Mouse (Mus musculus) lung, postnatal 0 days (tissue): ENCODE results near the gene Vmn1r85. TPM values are rescaled to one million over a fixed set of nuclear protein-coding genes. Genes with fewer than 3 reads are reported as not detected.
A peak's percentile ranks its signal among the peaks of the same experiment; 100 is the strongest.

Experiments
- ATAC-seq: fragments of 200-750 bp; cut with Nextera tagmentation; 2 replicates; pipeline ENCODE4 v1.8.0; 2017; ENCODE audit warnings: moderate library complexity
- DNase-seq: peaks from one replicate; pipeline ENCODE4 v3.0.0-alpha.2; 2016; ENCODE audit warnings: low spot score
- H3K27ac ChIP-seq: fragments of 300-500 bp; sonication (generic); 2 replicates; pipeline ENCODE4 v1.5.1; 2014; ENCODE audit warnings: antibody characterized with exemption, mild to moderate bottlenecking, low read length, mixed read lengths
- H3K27me3 ChIP-seq: fragments of 300-500 bp; sonication (generic); replicated peaks from 2 replicates; pipeline ENCODE4 v1.6.1; 2014; ENCODE audit warnings: low read length, mixed read lengths; ENCODE audit not compliant: insufficient read depth
- H3K36me3 ChIP-seq: fragments of 300-500 bp; sonication (generic); 2 replicates; pipeline ENCODE4 v1.6.1; 2014; ENCODE audit warnings: low read length, mixed read lengths; ENCODE audit not compliant: insufficient read depth
- H3K4me1 ChIP-seq: fragments of 300-500 bp; sonication (generic); 2 replicates; pipeline ENCODE4 v1.6.1; 2014; ENCODE audit warnings: antibody characterized with exemption, low read depth, low read length, mixed read lengths; ENCODE audit not compliant: insufficient read depth
- H3K4me2 ChIP-seq: fragments of 300-500 bp; sonication (generic); replicated peaks from 2 replicates; pipeline ENCODE4 v1.6.1; 2014; ENCODE audit warnings: low read depth, mild to moderate bottlenecking, low read length, moderate library complexity, mixed read lengths
- H3K4me3 ChIP-seq: fragments of 300-500 bp; sonication (generic); 2 replicates; pipeline ENCODE4 v1.5.1; 2014; ENCODE audit warnings: low read depth, low read length
- H3K9ac ChIP-seq: fragments of 300-500 bp; sonication (generic); replicated peaks from 2 replicates; pipeline ENCODE4 v1.6.1; 2014; ENCODE audit warnings: low read depth, mild to moderate bottlenecking
- H3K9me3 ChIP-seq: fragments of 300-500 bp; sonication (generic); 2 replicates; pipeline ENCODE4 v1.6.1; 2016; ENCODE audit warnings: low read length, mixed read lengths
- CTCF ChIP-seq: IDR thresholded peaks from 2 replicates; pipeline ENCODE4 v1.5.1; 2016; ENCODE audit warnings: antibody characterized with exemption, mild to moderate bottlenecking
- EP300 ChIP-seq: IDR thresholded peaks from 2 replicates; pipeline ENCODE4 v1.6.1; 2016; ENCODE audit warnings: antibody characterized with exemption, mild to moderate bottlenecking, control low read depth
- WGBS: fragments of 180-500 bp; shearing (Covaris S2); extraction: QIAGEN DNeasy Blood & Tissue Kit; methylation state at CpG from one replicate; pipeline ENCODE4 v1.1.7; 2014; 5-methylcytosine and 5-hydroxymethylcytosine counted together
- polyA plus RNA-seq: library from polyadenylated mRNA; unstranded; fragments of >200 nt; fragmentation: Nextera tagmentation; extraction: Ambion mirVana; gene quantifications from 2 replicates; pipeline ENCODE4 v1.2.1, GENCODE M21; 2015

The Vmn1r85 gene
- polyA plus RNA-seq, 1 experiment from 2014 or later = not detected

DNA sequence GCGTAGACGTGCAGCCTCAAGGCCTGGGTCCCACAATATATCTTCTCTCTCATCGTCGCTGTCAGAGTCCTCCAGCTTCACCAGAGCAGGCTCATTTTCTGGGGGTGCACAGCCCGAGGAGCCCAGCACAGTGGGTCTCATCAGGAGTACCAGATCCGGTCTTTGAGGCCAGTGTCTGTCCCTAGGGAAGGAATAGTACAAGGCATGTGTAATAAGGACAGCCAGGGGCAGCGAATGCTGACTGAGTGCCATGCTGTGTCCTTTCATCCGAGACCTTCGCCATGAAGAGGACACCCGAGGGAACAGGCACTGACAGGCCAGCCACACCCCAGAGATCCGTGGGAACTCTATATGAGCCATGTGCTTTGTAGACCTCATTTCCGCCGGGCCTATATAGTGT, 42.0 kb downstream of the Vmn1r85 start:
- Histone ChIP-seq H3K36me3 (no peaks in the 10 kb centered on the region), H3K4me2 (no peak overlapping the region), H3K4me1 (no peaks in the 10 kb centered on the region), H3K9ac (no peak overlapping the region), H3K27me3 (no peaks in the 10 kb centered on the region), H3K27ac (no peak overlapping the region), H3K4me3 (no peak overlapping the region), H3K9me3 (no peaks in the 10 kb centered on the region)
- TF ChIP-seq EP300 (no peak), CTCF (no peak)
- WGBS = 89% methylated on average over 13 of the region's 13 CpGs
- ATAC-seq (no peak), DNase-seq (no peak)

DNA sequence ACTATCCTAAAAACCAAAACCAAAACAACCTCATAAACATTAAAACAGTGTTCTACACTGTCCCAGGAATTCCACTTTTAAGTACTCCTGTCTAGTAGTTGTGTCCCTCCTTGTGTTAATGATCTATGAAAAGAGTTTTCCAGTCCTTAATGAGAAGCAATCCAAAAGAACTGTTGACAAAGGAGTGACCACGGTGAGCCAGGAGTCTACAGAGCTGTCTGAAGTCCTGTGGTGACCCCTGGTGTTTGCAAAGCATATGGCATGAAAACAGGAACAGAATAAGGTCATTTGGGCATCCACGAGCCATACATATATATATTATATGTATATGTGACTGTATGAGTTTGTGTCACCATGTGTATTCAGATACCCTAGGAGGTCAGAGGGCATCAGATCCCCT, 48.9 kb downstream of the Vmn1r85 start:
- 0% methylated on average over 2 of the region's 2 CpGs for WGBS
- Histone ChIP-seq H3K27me3 (peaks cover 18% of the 10 kb centered on the region), H3K4me3 (no peak overlapping the region), H3K4me2 (no peak overlapping the region), H3K36me3 (no peaks in the 10 kb centered on the region), H3K4me1 (peaks cover 6% of the 10 kb centered on the region; the same call in 1 of the 2 replicates), H3K9ac (no peak overlapping the region), H3K27ac (no peak overlapping the region), H3K9me3 (no peaks in the 10 kb centered on the region)
- DNase-seq (peak; percentile 92), ATAC-seq (peak; percentile 87)
- TF ChIP-seq CTCF (peak; percentile 94), EP300 (no peak)

DNA sequence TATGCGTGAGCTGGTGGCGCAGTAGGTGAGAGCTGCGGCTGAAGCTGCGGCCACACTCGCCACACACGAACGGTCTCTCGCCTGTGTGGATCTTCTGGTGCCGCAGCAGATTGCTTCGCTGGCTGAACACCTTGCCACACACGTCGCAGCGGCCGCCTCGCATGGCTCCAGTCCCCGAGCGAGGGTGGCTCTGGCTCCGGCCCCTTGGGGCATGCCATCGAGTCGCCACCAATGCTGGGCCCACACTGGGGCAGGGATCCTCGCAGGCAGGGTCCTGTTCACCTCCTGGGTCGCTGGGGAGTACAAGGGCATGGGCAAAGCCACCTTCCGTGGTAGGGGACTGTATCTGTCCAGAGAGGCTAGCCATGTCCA, 50.7 kb downstream of the Vmn1r85 start:
- WGBS = 4% methylated on average over 23 of the region's 23 CpGs
- no peak for TF ChIP-seq CTCF
- no peak for TF ChIP-seq EP300
- Histone ChIP-seq H3K27me3 (peaks cover 18% of the 10 kb centered on the region), H3K4me3 (peak overlapping the region; percentile 27), H3K9ac (no peak overlapping the region), H3K9me3 (no peaks in the 10 kb centered on the region), H3K4me2 (peak overlapping the region; percentile 52), H3K36me3 (no peaks in the 10 kb centered on the region), H3K27ac (no peak overlapping the region), H3K4me1 (peaks cover 6% of the 10 kb centered on the region)
- DNase-seq = no peak
- ATAC-seq = no peak

DNA sequence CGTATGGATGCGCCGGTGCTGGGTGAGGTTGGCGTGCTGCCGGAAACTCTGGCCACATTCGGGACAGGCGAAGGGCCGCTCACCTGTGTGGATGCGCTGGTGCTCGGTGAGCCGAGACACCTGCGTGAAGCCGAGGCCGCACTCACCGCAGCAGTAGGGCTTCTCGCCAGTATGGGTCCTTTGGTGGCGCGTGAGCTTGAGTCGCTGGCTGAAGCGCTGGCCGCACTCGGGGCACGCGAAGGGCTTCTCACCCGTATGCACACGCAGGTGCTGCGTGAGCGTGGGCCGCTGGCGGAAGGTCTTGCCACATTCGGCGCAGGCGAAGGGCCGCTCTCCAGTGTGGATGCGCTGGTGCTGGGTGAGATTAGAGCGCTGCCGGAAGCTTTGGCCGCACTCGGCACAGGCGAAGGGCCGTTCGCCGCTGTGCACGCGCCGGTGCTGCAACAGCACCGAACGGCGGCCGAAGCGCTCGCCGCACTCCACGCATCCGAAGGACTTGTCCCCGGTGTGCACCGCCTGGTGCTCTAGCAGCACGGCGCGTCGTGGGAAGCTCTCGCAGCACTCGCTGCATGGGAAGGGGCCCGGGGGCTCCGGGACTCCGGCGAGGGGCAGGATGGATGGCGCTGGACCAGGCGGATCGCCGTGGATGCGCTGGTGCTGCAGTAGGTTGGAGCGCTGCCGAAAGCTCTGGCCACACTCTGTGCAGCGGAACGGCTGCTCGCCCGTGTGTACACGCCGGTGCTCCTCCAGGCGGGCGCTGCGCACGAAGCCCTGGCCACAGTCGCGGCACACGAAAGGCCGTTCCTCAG, 51.3 kb downstream of the Vmn1r85 start:
- TF ChIP-seq CTCF (0 out of 2 replicates have a peak, but pooled peaks have one; percentile 1), EP300 (no peak)
- WGBS = 4% methylated on average over 87 of the region's 88 CpGs
- ATAC-seq (peak; percentile 24), DNase-seq (no peak)
- H3K9ac ChIP-seq = no peak overlapping the region
- peak overlapping the region; percentile 52 for H3K4me2 ChIP-seq
- peaks cover 10% of the 10 kb centered on the region for H3K4me1 ChIP-seq
- no peaks in the 10 kb centered on the region for H3K9me3 ChIP-seq
- peaks cover 18% of the 10 kb centered on the region for H3K27me3 ChIP-seq
- peak overlapping the region; percentile 27 for H3K4me3 ChIP-seq
- no peaks in the 10 kb centered on the region for H3K36me3 ChIP-seq
- no peak overlapping the region for H3K27ac ChIP-seq

DNA sequence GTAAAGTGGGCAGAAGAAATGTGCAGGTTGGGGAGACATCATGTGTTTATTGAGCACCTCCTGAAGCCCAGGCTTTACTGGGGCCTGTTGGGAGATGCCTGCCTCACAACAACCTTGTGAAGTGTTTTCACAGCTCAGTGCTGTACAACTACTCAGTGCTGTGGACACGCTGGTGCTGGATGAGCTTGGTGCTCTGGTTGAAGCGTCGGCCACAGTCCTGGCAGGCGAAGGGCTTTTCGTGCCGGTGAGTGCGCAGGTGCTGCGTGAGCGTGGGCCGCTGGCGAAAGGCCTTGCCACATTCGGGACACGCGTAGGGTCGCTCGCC, 51.9 kb downstream of the Vmn1r85 start:
- Histone ChIP-seq H3K36me3 (no peaks in the 10 kb centered on the region), H3K27me3 (peaks cover 18% of the 10 kb centered on the region), H3K4me2 (0 out of 2 replicates have a peak overlapping the region, but pooled peaks have one; percentile 52), H3K9ac (no peak overlapping the region), H3K4me3 (no peak overlapping the region), H3K4me1 (peaks cover 12% of the 10 kb centered on the region), H3K27ac (no peak overlapping the region), H3K9me3 (no peaks in the 10 kb centered on the region)
- 42% methylated on average over 16 of the region's 16 CpGs for WGBS
- TF ChIP-seq EP300 (no peak), CTCF (no peak)
- no peak for ATAC-seq
- no peak for DNase-seq

DNA sequence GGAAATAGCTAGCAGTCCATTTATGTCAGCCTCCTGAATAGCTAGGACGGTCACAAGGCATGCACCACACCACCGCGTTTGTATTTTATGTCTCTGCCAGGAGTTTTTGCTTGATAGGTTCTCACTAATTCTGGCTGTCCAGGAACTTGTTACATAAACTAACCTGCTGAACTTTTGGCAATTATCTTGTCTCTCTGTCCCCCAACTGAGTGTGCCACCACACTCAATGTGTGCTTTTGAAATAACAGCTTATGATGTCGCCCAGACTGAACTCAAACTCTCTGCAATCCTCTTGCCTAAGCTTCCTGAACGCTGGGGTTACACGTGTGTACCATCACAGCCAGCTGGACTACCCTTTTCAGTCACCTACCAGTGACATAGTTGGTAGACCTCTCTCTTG, 52.5 kb downstream of the Vmn1r85 start:
- WGBS = 69% methylated on average over 6 of the region's 6 CpGs
- Histone ChIP-seq H3K36me3 (no peaks in the 10 kb centered on the region), H3K4me1 (peaks cover 12% of the 10 kb centered on the region), H3K9me3 (no peaks in the 10 kb centered on the region), H3K9ac (no peak overlapping the region), H3K4me3 (no peak overlapping the region), H3K27me3 (peaks cover 18% of the 10 kb centered on the region), H3K4me2 (no peak overlapping the region), H3K27ac (no peak overlapping the region)
- ATAC-seq (no peak), DNase-seq (no peak)
- TF ChIP-seq CTCF (no peak), EP300 (no peak)
